Mouse (Mus musculus): ENCODE measurements around the gene Cdc34.

Cdc34 gene

GRCm38 (mm10) chr10:79714996-79715395, 33.0 kb downstream of the Cdc34 start:
- intact Hi-C loops (cut with DNase I), result no loop called here

GRCm38 (mm10) chr10:79716254-79716987, 34.4 kb downstream of the Cdc34 start, which contains the start of gene Hcn2:
Gene Hcn2, plus strand, starts transcription at chr10:79716634.
- intact Hi-C loops (cut with DNase I), result no loop called here

- intact Hi-C loops (cut with DNase I), result no loop called here
These were observed 35.0 kb downstream of the Cdc34 start for GRCm38 (mm10) chr10:79716988-79717355.

GRCm38 (mm10) chr10:79717640-79718357, 35.8 kb downstream of the Cdc34 start:
- intact Hi-C loops (cut with DNase I), result no loop called here

GRCm38 (mm10) chr10:79721089-79721488, 39.1 kb downstream of the Cdc34 start:
- intact Hi-C loops (cut with DNase I), result no loop called here

- intact Hi-C loops (cut with DNase I), result no loop called here
These were observed 41.1 kb downstream of the Cdc34 start for GRCm38 (mm10) chr10:79723047-79723446.

- intact Hi-C loops (cut with DNase I), result no loop called here
These were observed 41.7 kb downstream of the Cdc34 start for GRCm38 (mm10) chr10:79723692-79724091.

- intact Hi-C loops (cut with DNase I), result no loop called here
These were observed 44.1 kb downstream of the Cdc34 start for GRCm38 (mm10) chr10:79726090-79726489.

- intact Hi-C loops (cut with DNase I), result no loop called here
These were observed 46.6 kb downstream of the Cdc34 start for GRCm38 (mm10) chr10:79728323-79729249.

- intact Hi-C loops (cut with DNase I), result no loop called here
These were observed 47.5 kb downstream of the Cdc34 start for GRCm38 (mm10) chr10:79729357-79729965.

- intact Hi-C loops (cut with DNase I), result no loop called here
These were observed 50.5 kb downstream of the Cdc34 start for GRCm38 (mm10) chr10:79732500-79732899.

- intact Hi-C loops (cut with DNase I), result no loop called here
These were observed 51.9 kb downstream of the Cdc34 start for GRCm38 (mm10) chr10:79733847-79734246.

GRCm38 (mm10) chr10:79735361-79735760, 53.4 kb downstream of the Cdc34 start:
- intact Hi-C loops (cut with DNase I), result no loop called here

- intact Hi-C loops (cut with DNase I), result no loop called here
These were observed 54.7 kb downstream of the Cdc34 start for GRCm38 (mm10) chr10:79736706-79737105.

Data from adrenal gland (tissue).